Mouse (Mus musculus) C2C12 (cell line): Measurements from ENCODE around the gene Pan3. TPM values are rescaled to one million over a fixed set of nuclear protein-coding genes. Genes with fewer than 3 reads are reported as not detected.

ENCODE experiments used
- H3K27me3 ChIP-seq: one replicate; pipeline ENCODE4 v1.6.1; 2011; ENCODE audit not compliant: control insufficient read depth, insufficient read depth, insufficient read length
- H3K36me3 ChIP-seq: one replicate; pipeline ENCODE4 v1.6.1; 2011; ENCODE audit not compliant: control insufficient read depth, insufficient read depth
- H3K4me3 ChIP-seq: one replicate; pipeline ENCODE4 v1.5.1; 2011; ENCODE audit warnings: mild to moderate bottlenecking, control low read depth; ENCODE audit not compliant: poor library complexity, insufficient read depth, severe bottlenecking
- H3K79me2 ChIP-seq: one replicate; pipeline ENCODE4 v1.6.1; 2011; ENCODE audit not compliant: control insufficient read depth, insufficient read depth
- H3K79me3 ChIP-seq: one replicate; pipeline ENCODE4 v1.6.1; 2011; ENCODE audit warnings: low read depth, control low read depth
- H3ac ChIP-seq: one replicate; pipeline ENCODE3; 2011; ENCODE audit warnings: low read depth; ENCODE audit not compliant: control insufficient read depth, insufficient read length
- CEBPB ChIP-seq: IDR thresholded peaks from one replicate; pipeline ENCODE4 v1.6.1; 2011; ENCODE audit warnings: low read depth, mild to moderate bottlenecking, control low read depth, moderate library complexity
- CTCF ChIP-seq: IDR thresholded peaks from one replicate; pipeline ENCODE4 v1.5.1; 2011; ENCODE audit not compliant: control insufficient read depth, insufficient read depth, insufficient read length
- FOSL1 ChIP-seq: IDR thresholded peaks from one replicate; pipeline ENCODE4 v1.8.0; 2011; ENCODE audit warnings: mild to moderate bottlenecking, low read length; ENCODE audit not compliant: poor library complexity, insufficient read depth, severe bottlenecking
- MAX ChIP-seq: IDR thresholded peaks from one replicate; pipeline ENCODE4 v1.6.1; 2011; ENCODE audit warnings: mild to moderate bottlenecking, control low read depth
- MYOD1 ChIP-seq: IDR thresholded peaks from one replicate; pipeline ENCODE4 v1.6.1; 2011; ENCODE audit warnings: low read depth; ENCODE audit not compliant: control insufficient read depth, insufficient read length
- MYOG ChIP-seq: IDR thresholded peaks from one replicate; pipeline ENCODE4 v1.6.1; 2011; ENCODE audit not compliant: control insufficient read depth, insufficient read length; ENCODE audit errors: extremely low read depth
- USF1 ChIP-seq: IDR thresholded peaks from one replicate; pipeline ENCODE4 v1.6.1; 2011; ENCODE audit warnings: low read depth, mild to moderate bottlenecking, control low read depth, moderate library complexity
- long read RNA-seq, 2 experiments: library from polyadenylated mRNA; unstranded; transcript quantifications; one replicate each; pipeline ENCODE4 v2.0.0; 2019 to 2020
- polyA plus RNA-seq: library from polyadenylated mRNA; unstranded; fragments of >200 nt; fragmentation: generic; extraction: Trizol; gene quantifications from one replicate; pipeline ENCODE4 v1.2.1, GENCODE M21; 2012; ENCODE audit warnings: missing spikeins

Pan3 gene
- polyA plus RNA-seq, result 12.8 TPM
- long read RNA-seq, experiment 1, partial matches to known transcripts, result 0 of 8 reads
- long read RNA-seq, experiment 1, other reads (novel, unspliced or antisense), result 8 of 8 reads
- long read RNA-seq, experiment 2, partial matches to known transcripts, result 12 of 19 reads
- long read RNA-seq, experiment 2, other reads (novel, unspliced or antisense), result 7 of 19 reads

DNA sequence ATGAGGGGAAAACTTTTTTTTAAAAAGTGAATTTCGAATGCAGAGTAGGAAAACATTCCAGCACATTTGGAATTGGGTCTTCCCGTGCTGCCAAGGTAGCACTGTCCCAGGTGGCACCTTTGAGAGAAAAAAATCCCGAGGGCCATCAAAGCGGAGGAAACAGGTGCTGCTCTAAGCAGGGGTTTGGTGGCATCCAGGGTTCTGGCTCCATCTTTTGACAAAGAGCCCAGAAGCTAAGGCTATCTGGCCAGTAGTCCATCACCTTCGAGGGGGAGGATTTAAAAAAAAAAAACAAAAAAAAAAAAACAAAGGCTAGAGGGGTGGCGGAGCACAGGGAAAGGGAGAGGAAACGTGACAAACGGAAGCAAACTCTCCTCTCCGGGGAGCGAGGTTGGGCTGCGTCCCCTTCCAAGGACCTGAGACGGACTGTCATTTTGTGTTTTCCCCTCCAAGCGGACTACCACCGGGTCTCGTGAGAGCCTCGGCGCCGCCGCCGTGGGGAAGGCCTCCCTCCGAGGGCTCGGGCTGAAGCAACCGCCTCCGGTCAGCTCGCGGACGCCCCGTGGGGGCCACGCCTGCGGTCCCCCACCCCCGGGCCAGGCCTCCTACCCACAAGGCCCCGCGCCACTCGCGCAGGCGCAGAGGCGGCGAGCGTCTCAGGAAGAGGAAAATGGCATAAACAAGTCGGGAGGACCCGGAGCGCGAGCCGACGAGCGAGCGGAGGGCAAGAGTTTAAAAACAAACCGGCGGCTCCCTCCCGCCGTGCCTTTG is at the start of gene Pan3:
TSS of gene Pan3 (plus strand) at position 627 of the 771 bp plus-strand sequence.
- no peaks in the 10 kb centered on the region for H3K27me3 ChIP-seq
- peaks cover 53% of the 10 kb centered on the region for H3K79me2 ChIP-seq
- H3K79me3 ChIP-seq, result peaks cover 34% of the 10 kb centered on the region
- TF ChIP-seq MAX, result peak; percentile 29
- TF ChIP-seq MYOG, result no peak
- peaks cover 10% of the 10 kb centered on the region for H3K36me3 ChIP-seq
- H3K4me3 ChIP-seq, result peak within 1 kb of the TSS; percentile 79
- peak within 1 kb of the TSS; percentile 100 for H3ac ChIP-seq

DNA sequence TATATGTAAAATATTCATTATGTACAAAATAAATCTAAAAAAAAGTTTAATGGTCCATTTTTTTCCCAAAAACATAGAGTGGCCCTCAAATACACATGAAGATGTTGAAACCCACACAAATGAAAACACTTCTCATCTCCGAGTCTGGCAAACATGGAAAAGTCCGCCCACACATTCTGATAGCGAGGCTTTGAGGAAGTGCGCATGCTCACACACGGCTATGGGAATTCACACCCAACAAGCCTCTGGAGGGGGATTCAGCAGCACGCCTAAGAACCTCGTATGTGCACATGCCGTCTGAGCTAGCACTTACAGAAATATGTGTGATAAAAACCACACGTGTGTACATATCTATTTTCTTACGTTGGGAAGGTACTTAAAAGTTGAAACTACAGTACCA is 48.6 kb upstream of the Pan3 start:
- Histone ChIP-seq H3K36me3 (no peaks in the 10 kb centered on the region), H3K27me3 (peaks cover 6% of the 10 kb centered on the region), H3K79me3 (no peaks in the 10 kb centered on the region), H3ac (no peak overlapping the region), H3K79me2 (no peaks in the 10 kb centered on the region), H3K4me3 (no peak overlapping the region)
- no peak for TF ChIP-seq FOSL1
- TF ChIP-seq MYOD1, result no peak
- no peak for TF ChIP-seq MYOG
- TF ChIP-seq USF1, result no peak
- no peak for TF ChIP-seq MAX
- no peak for TF ChIP-seq CEBPB
- TF ChIP-seq CTCF, result no peak

GRCm38 (mm10) chr5:147386865-147387264 is 43.1 kb upstream of the Pan3 start:
- TF ChIP-seq MYOD1 (no peak), USF1 (no peak), FOSL1 (no peak), MAX (no peak), CEBPB (no peak), CTCF (no peak), MYOG (no peak)
- Histone ChIP-seq H3K27me3 (no peaks in the 10 kb centered on the region), H3K36me3 (no peaks in the 10 kb centered on the region), H3K79me3 (no peaks in the 10 kb centered on the region), H3K79me2 (no peaks in the 10 kb centered on the region), H3ac (no peak overlapping the region), H3K4me3 (no peak overlapping the region)

- no peaks in the 10 kb centered on the region for H3K36me3 ChIP-seq
- H3K27me3 ChIP-seq, result no peaks in the 10 kb centered on the region
- no peaks in the 10 kb centered on the region for H3K79me3 ChIP-seq
- TF ChIP-seq CEBPB, result no peak
- no peak for TF ChIP-seq CTCF
- no peak for TF ChIP-seq MAX
- no peak for TF ChIP-seq MYOD1
- TF ChIP-seq FOSL1, result no peak
- no peak for TF ChIP-seq USF1
- no peak for TF ChIP-seq MYOG
- no peaks in the 10 kb centered on the region for H3K79me2 ChIP-seq
- H3ac ChIP-seq, result no peak overlapping the region
- no peak overlapping the region for H3K4me3 ChIP-seq
Measured at GRCm38 (mm10) chr5:147388376-147389008, 41.5 kb upstream of the Pan3 start.

DNA sequence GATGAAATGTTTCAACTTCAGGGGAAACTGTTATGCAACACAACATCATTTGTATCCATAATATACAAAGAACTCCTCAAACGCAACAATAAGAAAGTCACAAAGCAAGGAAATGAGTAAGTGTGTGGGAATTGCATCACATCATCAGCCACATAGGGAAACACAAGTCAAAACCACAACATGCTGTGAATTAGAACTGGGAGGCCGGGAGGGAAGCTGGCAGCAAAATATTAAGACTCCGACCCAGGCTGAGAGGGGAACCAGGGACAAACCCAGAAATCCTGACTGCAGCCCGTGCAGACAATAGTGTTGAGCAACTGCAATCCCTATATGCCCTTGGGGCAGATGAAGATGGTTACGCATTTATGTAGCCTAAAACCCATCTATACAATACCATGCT is 40.9 kb upstream of the Pan3 start:
- TF ChIP-seq FOSL1 (no peak), CEBPB (peak; percentile 83)
- H3K79me3 ChIP-seq, result no peaks in the 10 kb centered on the region
- H3K27me3 ChIP-seq, result no peaks in the 10 kb centered on the region
- H3K4me3 ChIP-seq, result no peak overlapping the region
- no peaks in the 10 kb centered on the region for H3K36me3 ChIP-seq
- H3ac ChIP-seq, result no peak overlapping the region
- no peaks in the 10 kb centered on the region for H3K79me2 ChIP-seq

GRCm38 (mm10) chr5:147390772-147391171 is 39.2 kb upstream of the Pan3 start:
- no peak for TF ChIP-seq CEBPB
- TF ChIP-seq MYOD1, result no peak
- TF ChIP-seq MYOG, result no peak
- TF ChIP-seq FOSL1, result no peak
- TF ChIP-seq MAX, result no peak
- no peak for TF ChIP-seq CTCF
- TF ChIP-seq USF1, result no peak
- no peaks in the 10 kb centered on the region for H3K79me3 ChIP-seq
- no peaks in the 10 kb centered on the region for H3K27me3 ChIP-seq
- no peaks in the 10 kb centered on the region for H3K36me3 ChIP-seq
- H3K79me2 ChIP-seq, result no peaks in the 10 kb centered on the region
- H3ac ChIP-seq, result no peak overlapping the region
- no peak overlapping the region for H3K4me3 ChIP-seq
